In genomic region chr5:139930927-139931351, GRCm38 (mm10) we compare ENCODE assay signal across 8 mouse cellular contexts. TPM values are rescaled to one million over a fixed set of nuclear protein-coding genes. Genes with fewer than 3 reads are reported as not detected.
DNase-seq lines count a peak whose midpoint lies in the region; TF ChIP-seq lines count a peak whose summit lies in the region.

No protein-coding gene starts in this region.

- H3K4me3 ChIP-seq in olfactory bulb, adult 2 months (ENCODE audit: insufficient read depth, low read depth, low read length): no peak overlapping the region

- H3K4me1 ChIP-seq in olfactory bulb, adult 2 months (ENCODE audit: control insufficient read depth, insufficient read depth, low read length): peaks cover 56% of the 10 kb centered on the region

- no peak for TF ChIP-seq POLR2A in olfactory bulb, adult 2 months (IDR thresholded peaks at IDR 0.05; ENCODE audit: insufficient read depth, low read depth, low read length)

- WGBS in olfactory bulb, adult 2 months: 8% methylated on average over 12 of the region's 12 CpGs

- H3K27ac ChIP-seq in olfactory bulb, adult 2 months (ENCODE audit: insufficient read depth, low read depth, low read length): peak overlapping the region; percentile 33; the same call in 1 of the 2 replicates

- intact Hi-C loops in heart, postnatal 10 days (cut with DNase I): no loop called here
- intact Hi-C loops in gastrocnemius, postnatal 36 days (cut with DNase I): no loop called here

- no peak for TF ChIP-seq CTCF in olfactory bulb, adult 2 months (IDR thresholded peaks at IDR 0.05; ENCODE audit: insufficient read depth, low read depth, low read length)

- DNase-seq in 416B (ENCODE audit: low read depth): peak; percentile 49
- DNase-seq in ES-CJ7 (ENCODE audit: low read depth, low spot score): peak; percentile 58
- peak; percentile 40 to 47 for DNase-seq in heart, postnatal 10 days
- DNase-seq in kidney, postnatal 36 days: peak; percentile 66 to 68
- no peak for DNase-seq in cerebellum, postnatal 10 days
- DNase-seq in frontal cortex, postnatal 36 days (ENCODE audit: low spot score in 2 of 2): no peak
- no peak for DNase-seq in gastrocnemius, postnatal 36 days

RNA-seq across cellular contexts. Expression of gene Elfn1, which starts 23.2 kb away (rescaled TPM):
- total RNA-seq in heart, postnatal 10 days (2021): under 1 TPM; 0.45 to 0.60 TPM
- not detected in 2 replicates for polyA plus RNA-seq in olfactory bulb, adult 2 months (2012; ENCODE audit: insufficient read depth, insufficient read length, low replicate concordance, missing spikeins)
- not detected for total RNA-seq in gastrocnemius, postnatal 36 days (2021)

Comparison
In these comparisons a context has a peak if more than half of its experiments do, and no peak if none do; other contexts are left out.
1. DNase-seq: peak in 416B (single experiment), ES-CJ7 (single experiment), heart, postnatal 10 days (2 of 2) and kidney, postnatal 36 days (2 of 2); none in cerebellum, postnatal 10 days (0 of 2), frontal cortex, postnatal 36 days (0 of 2) and gastrocnemius, postnatal 36 days (0 of 2).